Mouse (Mus musculus) ovary, postnatal 14 days (tissue): Measurements from ENCODE around the gene Uhrf1bp1l.

Experiments used
- DNase-seq: peaks from one replicate; pipeline ENCODE4 v3.0.0; 2022; ENCODE audit warnings: low spot score

Gene Uhrf1bp1l

GRCm38 (mm10) chr10:89850951-89851350, 106.2 kb downstream of the Uhrf1bp1l start:
- no peak for DNase-seq

- no peak for DNase-seq
Observed at GRCm38 (mm10) chr10:89855251-89855875, 110.6 kb downstream of the Uhrf1bp1l start.

GRCm38 (mm10) chr10:89856286-89856685, 111.5 kb downstream of the Uhrf1bp1l start:
- DNase-seq = no peak

- DNase-seq = no peak
Observed at GRCm38 (mm10) chr10:89868211-89868610, 123.4 kb downstream of the Uhrf1bp1l start.

- no peak for DNase-seq
Observed at GRCm38 (mm10) chr10:89868836-89869235, 124.0 kb downstream of the Uhrf1bp1l start.
